Mouse (Mus musculus) thymus, postnatal 10 days (tissue): ENCODE measurements around the gene Acer2.
A peak's percentile ranks its signal among the peaks of the same experiment; 100 is the strongest.

Source experiments
- DNase-seq, 2 experiments: peaks; one replicate each; pipeline ENCODE4 v3.0.0; 2021; ENCODE audit warnings: low spot score in 2 of 2

Gene Acer2

GRCm38 (mm10) chr4:86948794-86949193 is 74.6 kb downstream of the Acer2 start:
- DNase-seq: no peak

DNA sequence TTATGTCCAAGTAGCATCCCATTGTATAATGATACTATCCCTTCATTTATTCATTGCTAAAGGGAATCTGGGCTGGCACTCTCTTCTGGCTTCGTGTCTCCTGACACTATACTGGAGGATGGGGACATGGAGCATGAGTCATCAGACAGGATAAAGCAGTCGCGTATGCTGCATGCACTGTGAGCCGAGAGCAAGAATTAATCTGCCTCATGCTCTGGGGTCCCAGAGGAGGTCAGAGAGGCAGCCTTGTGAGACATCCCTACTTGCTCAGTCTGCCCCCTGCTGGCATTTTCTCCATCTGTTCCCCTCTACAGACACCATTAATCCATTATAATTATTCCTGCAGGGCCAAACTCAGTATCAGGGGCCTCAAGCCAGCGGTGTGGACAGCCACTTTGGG is 79.3 kb downstream of the Acer2 start:
- no peak for DNase-seq

DNA sequence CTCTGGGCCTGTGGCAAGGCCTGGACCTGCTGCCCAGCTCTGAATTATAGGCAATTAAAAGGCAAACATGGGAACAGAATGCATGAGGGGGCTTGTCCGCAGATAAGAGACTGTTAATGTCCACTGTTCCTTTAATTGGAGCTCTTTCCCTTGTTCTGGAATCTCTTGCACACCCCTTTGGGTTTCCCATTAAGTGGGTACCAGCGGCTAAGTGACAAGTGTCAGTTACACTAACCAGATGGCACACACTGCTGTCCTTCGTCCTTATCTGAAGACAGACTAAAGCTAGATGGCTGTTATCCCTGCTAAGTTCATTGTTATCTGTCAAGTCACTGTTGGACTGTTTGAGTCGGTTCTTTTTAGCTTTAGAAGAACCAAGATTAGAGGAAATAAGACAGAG is 81.3 kb downstream of the Acer2 start:
- DNase-seq: no peak

DNA sequence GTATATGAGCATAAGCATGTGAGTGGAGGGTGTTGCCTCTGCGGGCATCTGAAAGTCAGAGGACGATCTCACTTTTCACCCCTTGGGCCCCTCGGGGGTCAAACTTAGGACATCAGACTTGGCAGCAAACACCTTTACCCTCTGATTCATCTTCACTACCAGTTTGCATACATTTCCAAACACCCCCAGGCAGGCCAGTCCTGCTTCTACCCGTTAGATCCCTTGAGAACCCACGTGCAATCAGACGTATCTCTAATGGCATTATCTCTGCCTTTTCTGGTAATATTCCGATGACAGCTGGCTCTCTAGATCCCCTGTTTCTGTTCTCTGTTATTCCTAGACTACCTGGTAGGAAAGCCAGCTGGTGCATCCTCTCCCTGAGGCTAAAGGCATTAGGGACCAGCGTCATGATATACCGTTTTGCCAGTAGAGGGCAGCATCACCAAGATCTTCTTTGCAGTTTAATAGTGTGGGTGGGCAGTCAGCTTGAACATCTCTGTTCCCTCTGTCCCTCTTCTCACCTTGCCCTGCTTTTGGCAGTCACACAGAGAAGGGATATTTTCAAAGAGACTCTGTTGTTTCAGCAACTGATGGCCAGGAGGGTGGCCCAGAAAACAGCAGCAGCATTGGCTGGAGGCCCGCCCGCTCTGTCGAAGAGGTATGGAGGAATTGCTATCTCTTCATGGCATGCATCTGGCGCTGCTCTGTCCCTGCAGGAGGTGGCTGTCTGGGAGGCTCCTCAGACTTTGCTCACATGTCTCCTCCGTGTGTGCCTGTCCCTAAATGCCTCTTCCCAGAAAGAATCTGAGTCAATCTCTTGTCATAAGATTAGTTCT is 83.6 kb downstream of the Acer2 start:
- peak in 1 of 2 experiments; percentile 29 for DNase-seq

DNA sequence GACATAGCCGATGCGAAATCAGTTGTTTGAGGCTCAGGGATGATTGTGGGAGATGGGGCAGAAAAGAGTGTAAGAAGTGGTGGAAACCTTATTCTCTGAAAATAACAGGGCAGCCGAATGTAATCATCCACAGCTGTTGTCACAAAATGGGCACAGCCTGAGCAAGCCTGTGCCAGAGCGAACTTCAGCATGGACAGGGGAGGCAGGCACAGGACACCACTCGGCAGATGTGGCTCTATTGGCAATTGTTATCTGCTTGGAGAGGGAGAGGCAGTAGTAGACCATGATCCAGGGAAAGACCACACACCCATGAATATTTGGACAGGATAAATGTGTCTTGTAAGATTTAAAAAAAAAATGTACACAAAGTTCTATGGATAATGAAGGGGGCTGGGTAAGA is 103.1 kb downstream of the Acer2 start:
- DNase-seq: no peak
